Mouse (Mus musculus) lung, postnatal 0 days (tissue): ENCODE data around the gene Mtrf1l.

Experiments
- CTCF ChIP-seq: IDR thresholded peaks from 2 replicates; pipeline ENCODE4 v1.5.1; 2016; ENCODE audit warnings: antibody characterized with exemption, mild to moderate bottlenecking
- EP300 ChIP-seq: IDR thresholded peaks from 2 replicates; pipeline ENCODE4 v1.6.1; 2016; ENCODE audit warnings: antibody characterized with exemption, mild to moderate bottlenecking, control low read depth

DNA sequence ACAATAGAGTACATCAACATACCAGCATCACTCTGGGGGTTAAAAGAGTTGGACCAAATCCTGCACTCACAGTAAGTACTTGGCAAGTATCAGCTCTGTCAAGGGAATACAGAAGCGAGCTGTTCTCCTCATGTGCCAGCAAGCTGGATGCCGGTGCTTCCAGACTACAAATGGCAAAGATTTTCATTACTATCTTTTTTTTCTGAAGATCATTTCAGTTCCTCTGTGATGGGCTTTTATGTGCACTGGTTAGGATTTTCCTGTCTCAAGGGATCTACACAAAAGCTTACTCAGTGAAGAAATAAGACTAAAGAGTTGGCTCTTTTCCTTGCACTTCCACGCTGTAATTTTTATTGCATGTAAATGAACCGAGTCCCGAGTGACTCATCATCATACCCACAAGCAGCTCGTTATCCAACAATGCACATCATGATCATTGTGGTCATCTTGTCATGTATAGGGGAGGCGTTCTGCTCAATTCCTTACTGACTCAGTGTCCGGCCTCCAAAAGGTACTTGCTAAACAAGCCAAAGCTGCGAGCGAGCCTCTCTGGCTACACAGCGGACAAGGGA, 44.4 kb upstream of the Mtrf1l start:
- TF ChIP-seq EP300 (no peak), CTCF (no peak)
